ENCODE assay signal across 18 mouse cellular contexts in the genomic region with DNA sequence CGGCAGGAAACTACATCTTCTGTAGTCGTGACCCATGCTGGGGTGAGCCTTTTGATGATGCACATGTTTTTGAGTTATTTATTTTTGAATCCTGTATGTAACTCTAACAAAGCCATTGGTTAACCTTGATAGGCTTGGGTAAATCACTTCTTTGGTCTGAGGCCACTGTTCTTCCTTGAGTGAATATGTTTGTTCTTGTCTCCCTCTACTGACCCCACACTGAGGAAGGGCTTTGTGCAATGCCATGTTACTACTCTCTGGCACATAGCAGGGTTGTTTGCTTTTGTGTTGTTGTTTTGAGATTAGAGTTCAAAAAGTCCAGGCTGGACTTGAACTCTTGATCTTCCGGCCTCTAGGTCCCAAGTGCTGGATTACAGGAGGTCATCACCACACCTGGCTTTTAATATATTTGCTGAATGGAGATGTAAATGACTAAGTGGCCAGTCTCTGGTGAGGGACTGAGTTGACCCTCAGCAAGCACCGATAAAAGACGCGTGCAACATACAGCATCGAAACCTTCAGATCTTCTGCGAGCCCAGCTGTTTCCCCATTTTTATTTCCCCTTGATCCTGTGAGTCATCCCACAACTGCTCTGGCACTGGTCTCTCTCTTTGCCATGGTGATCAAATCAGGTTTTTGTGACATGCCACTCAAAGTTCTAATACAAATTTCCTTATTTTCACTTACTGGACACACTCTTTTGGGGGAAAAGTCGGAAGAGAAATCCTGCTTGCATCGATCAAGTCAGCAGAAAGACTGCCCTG. TPM values are rescaled to one million over a fixed set of nuclear protein-coding genes. Genes with fewer than 3 reads are reported as not detected.
DNase-seq lines count a peak whose midpoint lies in the region; ATAC-seq and TF ChIP-seq lines count a peak whose summit lies in the region.
"Had no signal": no experiment of that assay in that cellular context is flagged by ENCODE, and none has a peak within 500 bp of the region (broad histone marks: within the 10 kb centered on the region; RNA-seq: fewer than 3 reads in every experiment).

No protein-coding gene starts in this region.

- no peak overlapping the region for H3ac ChIP-seq in C2C12 (ENCODE audit: control insufficient read depth, insufficient read length, low read depth)

- H3K36me3 ChIP-seq in C2C12 (ENCODE audit: control insufficient read depth, insufficient read depth) = no peaks in the 10 kb centered on the region
- no peaks in the 10 kb centered on the region for H3K36me3 ChIP-seq in hindbrain, embryonic 16.5 days (ENCODE audit: control insufficient read depth, insufficient read depth, low read length)
- H3K36me3 ChIP-seq: hindbrain, embryonic 10.5 days had no signal

- H3K4me3 ChIP-seq in left cerebral cortex, adult 2 months = no peak overlapping the region
- H3K4me3 ChIP-seq in C2C12 (ENCODE audit: insufficient read depth, poor library complexity, severe bottlenecking) = no peak overlapping the region
- no peak overlapping the region for H3K4me3 ChIP-seq in hindbrain, embryonic 16.5 days (ENCODE audit: low read length)
- H3K4me3 ChIP-seq: hindbrain, embryonic 10.5 days; megakaryocyte, embryonic 14.5 days had no signal

- H3K4me1 ChIP-seq in hindbrain, embryonic 16.5 days (ENCODE audit: control insufficient read depth, insufficient read depth, low read depth, low read length) = no peaks in the 10 kb centered on the region; the same call in none of the 2 replicates

- no peaks in the 10 kb centered on the region for H3K79me2 ChIP-seq in C2C12 (ENCODE audit: control insufficient read depth, insufficient read depth)

- ATAC-seq in activated CD4-positive, CD25-positive, alpha-beta regulatory T cell, adult 4 months = peak; percentile 36
- peak; percentile 68 for ATAC-seq in megakaryocyte progenitor cell, adult 5-6 weeks (replicated peaks; ENCODE audit: poor library complexity)
- ATAC-seq in hindbrain, embryonic 16.5 days = no peak
- ATAC-seq: forebrain, embryonic 16.5 days had no signal

- H3K4me2 ChIP-seq in hindbrain, embryonic 16.5 days (ENCODE audit: low read length) = no peak overlapping the region

- peak; percentile 13 for TF ChIP-seq CTCF in left cerebral cortex, adult 2 months (IDR thresholded peaks at IDR 0.05)
- no peak for TF ChIP-seq CTCF in C2C12 (IDR thresholded peaks at IDR 0.05; ENCODE audit: control insufficient read depth, insufficient read depth, insufficient read length)

- H3K79me3 ChIP-seq in C2C12 (ENCODE audit: low read depth) = no peaks in the 10 kb centered on the region

- WGBS in hindbrain, embryonic 16.5 days = 89% methylated on average over 10 of the region's 10 CpGs

- H3K9me3 ChIP-seq in hindbrain, embryonic 16.5 days (ENCODE audit: control insufficient read depth, low read length) = no peaks in the 10 kb centered on the region
- H3K9me3 ChIP-seq: hindbrain, embryonic 10.5 days; megakaryocyte, embryonic 14.5 days had no signal

- intact Hi-C loops in left cerebral cortex, adult 2 months (cut with DNase I) = no loop called here

- no peak overlapping the region for H3K9ac ChIP-seq in hindbrain, embryonic 16.5 days (ENCODE audit: low read depth, low read length)
- H3K9ac ChIP-seq: liver, embryonic 14.5 days had no signal

- DNase-seq in left cerebral cortex, adult 2 months (ENCODE audit: extremely low spot score in 1 of 2, low spot score in 2 of 2) = no peak
- DNase-seq in left cerebral cortex, adult 8-10 months (ENCODE audit: low spot score in 2 of 2) = no peak
- no peak for DNase-seq in right cerebral cortex, postnatal 25 days
- DNase-seq in kidney, adult 9 months = no peak
- DNase-seq: adrenal gland, postnatal 36 days; cerebellum, adult 11-12 months; embryo, embryonic 11 days; gastrocnemius, postnatal 10 days; kidney, adult 11 months had no signal

- no peak overlapping the region for H3K27ac ChIP-seq in left cerebral cortex, adult 2 months
- no peak overlapping the region for H3K27ac ChIP-seq in hindbrain, embryonic 16.5 days (ENCODE audit: low read depth, low read length)
- H3K27ac ChIP-seq: liver, embryonic 14.5 days had no signal

- peaks cover 5% of the 10 kb centered on the region for H3K27me3 ChIP-seq in C2C12 (ENCODE audit: control insufficient read depth, insufficient read depth, insufficient read length)
- H3K27me3 ChIP-seq in hindbrain, embryonic 16.5 days (replicated peaks; ENCODE audit: control insufficient read depth, insufficient read depth, low read length) = no peaks in the 10 kb centered on the region

TF ChIP-seq in C2C12, 6 proteins besides CTCF, POLR2A, EP300 and RAD21:
- TF ChIP-seq MYOD1 (IDR thresholded peaks at IDR 0.05; ENCODE audit: control insufficient read depth, insufficient read length, low read depth) = peak; percentile 57
- no peak for TF ChIP-seq MAX (IDR thresholded peaks at IDR 0.05)
TF ChIP-seq in C2C12: peak in this region for 1.

RNA-seq across cellular contexts. Expression of gene Gm17455, which starts 1.3 kb away (rescaled TPM):
- total RNA-seq in left cerebral cortex, adult 2 months (2021) = not detected
- 1 to 10 TPM in 1 of 4 experiments, under 1 TPM in 1, not detected in 2; 0.75 to 1.7 TPM for total RNA-seq in left cerebral cortex, adult 8-10 months (2022)
- polyA plus RNA-seq in C2C12 (2012; fragmentation: generic; extraction: Trizol) = not detected
- under 1 TPM in 1 of 2 experiments, not detected in 1; 0.84 TPM for polyA plus RNA-seq in activated CD4-positive, CD25-positive, alpha-beta regulatory T cell, adult 4 months (2017; shearing (Covaris generic))
- total RNA-seq in megakaryocyte progenitor cell, adult 5-6 weeks (2015) = 0.29 TPM in 1 of 2 replicates, not detected in the other
- not detected in 2 replicates for total RNA-seq in megakaryocyte progenitor cell, adult 5-6 weeks (2017)
- polyA plus RNA-seq in hindbrain, embryonic 16.5 days (2015; fragmentation: Nextera tagmentation; extraction: Ambion mirVana) = 13.3 and 14.0 TPM in 2 replicates
- total RNA-seq: adrenal gland, postnatal 36 days; gastrocnemius, postnatal 10 days had no signal
- polyA plus RNA-seq: heart, embryonic 14.5 days; liver, embryonic 14.5 days had no signal

RNA-seq across cellular contexts. Expression of gene Vsir, which starts 51.6 kb away (rescaled TPM):
- 10 to 100 TPM; 19.7 to 26.7 TPM for total RNA-seq in left cerebral cortex, adult 2 months (2021)
- 10 to 100 TPM; 20.2 to 54.7 (median 33.7) TPM for total RNA-seq in left cerebral cortex, adult 8-10 months (2022)
- polyA plus RNA-seq in C2C12 (2012; fragmentation: generic; extraction: Trizol) = 0.68 TPM
- 100 to 1,000 TPM; 182 to 186 TPM for polyA plus RNA-seq in activated CD4-positive, CD25-positive, alpha-beta regulatory T cell, adult 4 months (2017; shearing (Covaris generic))
- total RNA-seq in megakaryocyte progenitor cell, adult 5-6 weeks (2015) = 43.4 and 55.3 TPM in 2 replicates
- total RNA-seq in megakaryocyte progenitor cell, adult 5-6 weeks (2017) = 119 and 123 TPM in 2 replicates
- 2.4 TPM in 2 replicates for polyA plus RNA-seq in hindbrain, embryonic 16.5 days (2015; fragmentation: Nextera tagmentation; extraction: Ambion mirVana)
